Mouse (Mus musculus) WW6 (cell line): ENCODE data around the gene Mtrex.

Experiments
- DNase-seq: peaks from one replicate; pipeline ENCODE4 v3.0.0-alpha.2; 2013; ENCODE audit warnings: low read depth, low spot score

Mtrex gene

GRCm38 (mm10) chr13:112829619-112830018 is 97.6 kb downstream of the Mtrex start:
- DNase-seq = no peak

GRCm38 (mm10) chr13:112825479-112825878 is 101.7 kb downstream of the Mtrex start:
- no peak for DNase-seq

- no peak for DNase-seq
These were observed 103.1 kb downstream of the Mtrex start for GRCm38 (mm10) chr13:112823911-112824648.

GRCm38 (mm10) chr13:112823236-112823910 is 103.8 kb downstream of the Mtrex start:
- DNase-seq = no peak

- no peak for DNase-seq
These were observed 104.8 kb downstream of the Mtrex start for GRCm38 (mm10) chr13:112822413-112822812.

GRCm38 (mm10) chr13:112818125-112818524 is 109.1 kb downstream of the Mtrex start:
- DNase-seq = no peak
